Mouse (Mus musculus) limb, embryonic 11.5 days (tissue): ENCODE measurements around the gene 3110040M04Rik. TPM values are rescaled to one million over a fixed set of nuclear protein-coding genes. Genes with fewer than 3 reads are reported as not detected.
"Not testable (repeated sequence)": the region's sequence is repeated elsewhere in the genome, so short reads cannot be mapped to it uniquely, and the experiment has no call there.

Experiments used
- ATAC-seq: fragments of 200-750 bp; cut with Nextera tagmentation; 2 replicates; pipeline ENCODE4 v1.8.0; 2017; ENCODE audit warnings: low read depth; ENCODE audit not compliant: insufficient number of reproducible peaks, low FRiP score, low TSS enrichment
- DNase-seq: peaks from one replicate; pipeline ENCODE4 v3.0.0-alpha.2; 2015; ENCODE audit warnings: low spot score
- H3K27ac ChIP-seq: fragments of 300-500 bp; sonication (generic); replicated peaks from 2 replicates; pipeline ENCODE4 v1.5.1; 2014; ENCODE audit warnings: low read depth, mild to moderate bottlenecking, low read length
- H3K27me3 ChIP-seq: fragments of 300-500 bp; sonication (generic); 2 replicates; pipeline ENCODE4 v1.6.1; 2014; ENCODE audit warnings: mild to moderate bottlenecking, low read length, mixed read lengths; ENCODE audit not compliant: control insufficient read depth, insufficient read depth
- H3K36me3 ChIP-seq: fragments of 300-500 bp; sonication (generic); 2 replicates; pipeline ENCODE4 v1.6.1; 2014; ENCODE audit warnings: mild to moderate bottlenecking, low read length, moderate library complexity, mixed read lengths; ENCODE audit not compliant: control insufficient read depth, insufficient read depth
- H3K4me1 ChIP-seq: fragments of 300-500 bp; sonication (generic); 2 replicates; pipeline ENCODE4 v1.6.1; 2014; ENCODE audit warnings: low read length, mixed read lengths; ENCODE audit not compliant: control insufficient read depth, insufficient read depth
- H3K4me2 ChIP-seq: fragments of 300-500 bp; sonication (generic); 2 replicates; pipeline ENCODE4 v1.6.1; 2014; ENCODE audit warnings: low read depth, mild to moderate bottlenecking, moderate library complexity; ENCODE audit not compliant: severe bottlenecking
- H3K4me3 ChIP-seq: fragments of 300-500 bp; sonication (generic); 2 replicates; pipeline ENCODE4 v1.5.1; 2014; ENCODE audit warnings: low read depth, low read length
- H3K9ac ChIP-seq: fragments of 300-500 bp; sonication (generic); 2 replicates; pipeline ENCODE4 v1.6.1; 2014; ENCODE audit warnings: mild to moderate bottlenecking, low read length
- H3K9me3 ChIP-seq: fragments of 300-500 bp; sonication (generic); 2 replicates; pipeline ENCODE4 v1.6.1; 2016; ENCODE audit warnings: low read length; ENCODE audit not compliant: control insufficient read depth
- WGBS: fragments of 180-500 bp; shearing (Covaris S2); extraction: QIAGEN DNeasy Blood & Tissue Kit; methylation state at CpG from one replicate; pipeline ENCODE4 v1.1.7; 2014; 5-methylcytosine and 5-hydroxymethylcytosine counted together
- polyA plus RNA-seq: library from polyadenylated mRNA; unstranded; fragments of >200 nt; fragmentation: Nextera tagmentation; extraction: Ambion mirVana; gene quantifications from 2 replicates; pipeline ENCODE4 v1.2.1, GENCODE M21; 2014

The 3110040M04Rik gene
- polyA plus RNA-seq, 1 experiment from 2014 or later = not detected

- ATAC-seq, H3K4me2 ChIP-seq: not testable (repeated sequence)
Measured at GRCm38 (mm10) chr1:151200620-151201019, 3.3 kb upstream of the 3110040M04Rik start.

DNA sequence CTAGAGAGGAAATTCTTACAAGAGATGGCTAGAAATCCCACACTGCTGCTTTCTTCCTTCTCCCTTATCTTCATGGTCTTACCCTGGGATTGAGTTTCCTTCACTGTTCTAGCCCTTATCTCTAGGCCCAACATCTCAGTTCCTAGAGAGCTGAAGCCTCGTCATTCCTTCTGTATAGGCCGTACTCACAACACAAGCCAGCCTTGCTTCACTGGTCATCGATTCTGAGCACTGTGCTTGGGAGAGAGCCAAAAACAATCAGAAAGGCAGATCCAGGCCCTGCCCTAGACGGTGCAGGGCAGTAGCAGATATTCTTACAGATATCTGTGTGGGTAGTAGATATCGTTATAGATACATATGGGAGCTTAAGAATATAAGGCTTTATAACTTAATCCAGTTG is 1.1 kb upstream of the 3110040M04Rik start:
- not testable (repeated sequence) for H3K4me2 ChIP-seq, H3K36me3 ChIP-seq, H3K9ac ChIP-seq, H3K4me1 ChIP-seq, ATAC-seq, H3K27ac ChIP-seq, DNase-seq, H3K9me3 ChIP-seq, H3K4me3 ChIP-seq, H3K27me3 ChIP-seq
- WGBS = 93% methylated on average over 3 of the region's 5 CpGs

More at GRCm38 (mm10) chr1:151200620-151201019, 3.3 kb upstream of the 3110040M04Rik start:
- not testable (repeated sequence) for H3K4me1 ChIP-seq, H3K4me3 ChIP-seq, H3K27me3 ChIP-seq, H3K9me3 ChIP-seq, H3K9ac ChIP-seq, H3K27ac ChIP-seq, DNase-seq, H3K36me3 ChIP-seq

DNA sequence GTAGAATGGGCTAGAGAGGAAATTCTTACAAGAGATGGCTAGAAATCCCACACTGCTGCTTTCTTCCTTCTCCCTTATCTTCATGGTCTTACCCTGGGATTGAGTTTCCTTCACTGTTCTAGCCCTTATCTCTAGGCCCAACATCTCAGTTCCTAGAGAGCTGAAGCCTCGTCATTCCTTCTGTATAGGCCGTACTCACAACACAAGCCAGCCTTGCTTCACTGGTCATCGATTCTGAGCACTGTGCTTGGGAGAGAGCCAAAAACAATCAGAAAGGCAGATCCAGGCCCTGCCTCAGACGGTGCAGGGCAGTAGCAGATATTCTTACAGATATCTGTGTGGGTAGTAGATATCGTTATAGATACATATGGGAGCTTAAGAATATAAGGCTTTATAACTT is 4.6 kb downstream of the 3110040M04Rik start:
- ATAC-seq, H3K36me3 ChIP-seq, H3K9ac ChIP-seq, H3K27ac ChIP-seq, H3K27me3 ChIP-seq, H3K9me3 ChIP-seq, H3K4me3 ChIP-seq, H3K4me1 ChIP-seq, H3K4me2 ChIP-seq, DNase-seq: not testable (repeated sequence)
- WGBS = 93% methylated on average over 3 of the region's 5 CpGs

DNA sequence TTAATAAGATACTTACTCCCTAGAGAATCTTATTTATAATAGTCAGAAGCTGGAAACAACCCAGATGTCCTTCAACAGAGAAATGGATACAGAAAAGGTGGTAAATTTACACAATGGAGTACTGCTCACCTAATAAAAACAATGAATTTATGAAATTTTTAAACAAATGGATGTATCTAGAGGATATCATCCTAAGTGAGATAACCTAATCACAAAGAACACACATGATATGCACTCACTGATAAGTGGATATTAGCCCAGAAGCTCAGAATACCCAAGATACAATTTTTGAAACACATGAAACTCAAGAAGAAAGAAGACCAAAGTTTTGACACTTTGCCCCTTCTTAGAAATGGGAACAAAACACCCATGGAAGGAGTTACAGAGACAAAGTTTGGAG is 5.0 kb downstream of the 3110040M04Rik start:
- DNase-seq, H3K27me3 ChIP-seq, H3K27ac ChIP-seq, ATAC-seq, H3K9me3 ChIP-seq, H3K36me3 ChIP-seq, H3K4me3 ChIP-seq, H3K4me2 ChIP-seq, H3K4me1 ChIP-seq, H3K9ac ChIP-seq: not testable (repeated sequence)

GRCm38 (mm10) chr1:151209824-151210355 is 6.0 kb downstream of the 3110040M04Rik start, which contains the start of gene Gm47996:
Gm47996 (plus strand) TSS chr1:151210131.
- H3K9ac ChIP-seq, H3K9me3 ChIP-seq, H3K4me2 ChIP-seq, H3K27ac ChIP-seq, H3K4me3 ChIP-seq, DNase-seq, H3K27me3 ChIP-seq, ATAC-seq, H3K36me3 ChIP-seq, H3K4me1 ChIP-seq: not testable (repeated sequence)
- WGBS = 91% methylated on average over 4 of the region's 8 CpGs

- 91% methylated on average over 5 of the region's 5 CpGs for WGBS
- ATAC-seq = not testable (repeated sequence)
Measured at GRCm38 (mm10) chr1:151211666-151212065, 7.7 kb downstream of the 3110040M04Rik start.

GRCm38 (mm10) chr1:151214862-151215261 is 10.9 kb downstream of the 3110040M04Rik start:
- 66% methylated on average over 2 of the region's 2 CpGs for WGBS
- H3K4me1 ChIP-seq = no peaks in the 10 kb centered on the region
- H3K27ac ChIP-seq = no peak overlapping the region
- no peaks in the 10 kb centered on the region for H3K27me3 ChIP-seq
- H3K36me3 ChIP-seq = no peaks in the 10 kb centered on the region
- H3K4me2 ChIP-seq = no peak overlapping the region
- ATAC-seq (no peak), DNase-seq (no peak)
- H3K9ac ChIP-seq = no peak overlapping the region
- H3K9me3 ChIP-seq = no peaks in the 10 kb centered on the region
- no peak overlapping the region for H3K4me3 ChIP-seq

More at GRCm38 (mm10) chr1:151211666-151212065, 7.7 kb downstream of the 3110040M04Rik start:
- not testable (repeated sequence) for H3K9me3 ChIP-seq, H3K9ac ChIP-seq, DNase-seq, H3K27me3 ChIP-seq, H3K36me3 ChIP-seq, H3K4me3 ChIP-seq, H3K4me2 ChIP-seq, H3K27ac ChIP-seq, H3K4me1 ChIP-seq

DNA sequence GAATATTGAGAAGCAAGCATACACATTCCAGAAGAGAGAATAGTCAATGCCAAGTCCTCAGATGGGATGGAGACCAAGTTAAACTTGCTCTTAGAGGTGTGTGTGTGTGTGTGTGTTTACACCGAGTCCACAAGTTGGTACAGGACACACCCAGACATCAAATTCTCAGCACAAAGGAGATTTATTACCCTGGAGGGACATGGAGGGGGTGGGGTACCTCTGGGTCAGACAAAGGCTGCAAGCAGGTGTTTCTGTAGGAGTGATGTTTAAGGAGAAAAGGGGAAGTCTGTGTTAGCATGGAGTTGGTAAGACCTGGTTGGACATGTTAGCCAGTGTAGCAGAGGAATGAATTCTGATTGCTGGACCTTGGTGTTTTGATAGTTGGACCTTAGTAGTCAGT is 12.1 kb downstream of the 3110040M04Rik start:
- WGBS = 61% methylated on average over 1 of the region's 1 CpGs
- no peak overlapping the region for H3K9ac ChIP-seq

GRCm38 (mm10) chr1:151216417-151216816 is 12.5 kb downstream of the 3110040M04Rik start:
- Histone ChIP-seq H3K9me3 (no peaks in the 10 kb centered on the region), H3K4me1 (no peaks in the 10 kb centered on the region), H3K4me3 (no peak overlapping the region), H3K9ac (no peak overlapping the region), H3K27ac (no peak overlapping the region), H3K36me3 (no peaks in the 10 kb centered on the region), H3K27me3 (no peaks in the 10 kb centered on the region), H3K4me2 (no peak overlapping the region)
- no peak for ATAC-seq
- DNase-seq = no peak
- WGBS = 77% methylated on average over 3 of the region's 3 CpGs

More for the DNA sequence above, 12.1 kb downstream of the 3110040M04Rik start:
- Histone ChIP-seq H3K27me3 (no peaks in the 10 kb centered on the region), H3K27ac (no peak overlapping the region), H3K4me1 (no peaks in the 10 kb centered on the region), H3K9me3 (no peaks in the 10 kb centered on the region), H3K36me3 (no peaks in the 10 kb centered on the region), H3K4me2 (no peak overlapping the region), H3K4me3 (no peak overlapping the region)
- ATAC-seq (no peak), DNase-seq (no peak)
